ENCODE assay signal across 25 mouse cellular contexts in genomic region chr19:44985159-44985988, GRCm38 (mm10). TPM values are rescaled to one million over a fixed set of nuclear protein-coding genes. Genes with fewer than 3 reads are reported as not detected.
DNase-seq lines count a peak whose midpoint lies in the region; ATAC-seq and TF ChIP-seq lines count a peak whose summit lies in the region.
"Had no signal": no experiment of that assay in that cellular context is flagged by ENCODE, and none has a peak within 500 bp of the region (broad histone marks: within the 10 kb centered on the region; RNA-seq: fewer than 3 reads in every experiment).

No protein-coding gene starts in this region.

- no peak for DNase-seq in kidney, postnatal 10 days
- no peak for DNase-seq in testis, postnatal 10 days (ENCODE audit: low spot score)
- no peak for DNase-seq in intestine, embryonic 14.5 days (ENCODE audit: low spot score)
- DNase-seq in c-Kit-positive CD71-positive TER-119-positive erythroid progenitor cells, embryonic 14.5 days (ENCODE audit: low spot score): no peak
- DNase-seq: adrenal gland, adult 2 months; B cell, adult 2 months; cerebellum, adult 9-11 months; heart, postnatal 14 days; liver, embryonic 13.5 days; spleen, adult 18-20 months; thymus, postnatal 14 days had no signal

- H3K27me3 ChIP-seq in kidney, embryonic 15.5 days: no peaks in the 10 kb centered on the region
- H3K27me3 ChIP-seq in testis, adult 2 months (ENCODE audit: control insufficient read depth, insufficient read depth, low read length): 0 out of 2 replicates have a peak, but pooled peaks cover 2% of the 10 kb centered on the region
- no peaks in the 10 kb centered on the region for H3K27me3 ChIP-seq in intestine, embryonic 14.5 days (replicated peaks; ENCODE audit: control insufficient read depth, insufficient read depth, low read length)
- H3K27me3 ChIP-seq in stomach, embryonic 16.5 days (ENCODE audit: control insufficient read depth, insufficient read depth, low read length): no peaks in the 10 kb centered on the region
- H3K27me3 ChIP-seq: embryonic facial prominence, embryonic 12.5 days; hindbrain, embryonic 12.5 days; lung, embryonic 15.5 days; midbrain, embryonic 13.5 days; neural tube, embryonic 13.5 days had no signal

- H3K36me3 ChIP-seq in kidney, embryonic 15.5 days: peaks cover 26% of the 10 kb centered on the region
- no peaks in the 10 kb centered on the region; the same call in 1 of the 2 replicates for H3K36me3 ChIP-seq in testis, adult 2 months (ENCODE audit: control insufficient read depth, insufficient read depth, low read length)
- H3K36me3 ChIP-seq in intestine, embryonic 14.5 days (ENCODE audit: control insufficient read depth, insufficient read depth, low read length): peaks cover 36% of the 10 kb centered on the region
- peaks cover 4% of the 10 kb centered on the region; the same call in 1 of the 2 replicates for H3K36me3 ChIP-seq in stomach, embryonic 16.5 days (ENCODE audit: control insufficient read depth, insufficient read depth, low read length)

- H3K9me3 ChIP-seq in kidney, embryonic 15.5 days (replicated peaks): no peaks in the 10 kb centered on the region
- no peaks in the 10 kb centered on the region for H3K9me3 ChIP-seq in intestine, embryonic 14.5 days (ENCODE audit: control insufficient read depth, low read length)
- H3K9me3 ChIP-seq in stomach, embryonic 16.5 days (replicated peaks; ENCODE audit: control insufficient read depth, low read length): no peaks in the 10 kb centered on the region
- H3K9me3 ChIP-seq: embryonic facial prominence, embryonic 12.5 days; heart, embryonic 12.5 days; hindbrain, embryonic 12.5 days; limb, embryonic 10.5 days; liver, embryonic 13.5 days; lung, embryonic 15.5 days; midbrain, embryonic 13.5 days; neural tube, embryonic 13.5 days had no signal

- no peak overlapping the region for H3K4me2 ChIP-seq in kidney, embryonic 15.5 days
- no peak overlapping the region for H3K4me2 ChIP-seq in intestine, embryonic 14.5 days (ENCODE audit: low read length)
- no peak overlapping the region for H3K4me2 ChIP-seq in stomach, embryonic 16.5 days (ENCODE audit: low read depth, low read length)
- H3K4me2 ChIP-seq: embryonic facial prominence, embryonic 12.5 days; heart, embryonic 12.5 days; hindbrain, embryonic 12.5 days; liver, embryonic 13.5 days; lung, embryonic 15.5 days; midbrain, embryonic 13.5 days; neural tube, embryonic 13.5 days had no signal

- H3K4me1 ChIP-seq in kidney, embryonic 15.5 days: peaks cover 30% of the 10 kb centered on the region
- H3K4me1 ChIP-seq in testis, adult 2 months (ENCODE audit: control insufficient read depth, insufficient read depth, low read length): peaks cover 10% of the 10 kb centered on the region
- H3K4me1 ChIP-seq in intestine, embryonic 14.5 days (replicated peaks; ENCODE audit: control insufficient read depth, insufficient read depth, low read length): peaks cover 14% of the 10 kb centered on the region
- H3K4me1 ChIP-seq in stomach, embryonic 16.5 days (ENCODE audit: control insufficient read depth, insufficient read depth, low read length): peaks cover 22% of the 10 kb centered on the region

- no peak for TF ChIP-seq CTCF in testis, adult 2 months (IDR thresholded peaks at IDR 0.05; ENCODE audit: control insufficient read depth, insufficient read depth, insufficient replicate concordance, low read depth, low read length)

- ATAC-seq in kidney, embryonic 15.5 days (replicated peaks; ENCODE audit: low FRiP score): no peak
- ATAC-seq in intestine, embryonic 14.5 days (replicated peaks; ENCODE audit: low FRiP score, low TSS enrichment, low read depth): no peak
- no peak for ATAC-seq in stomach, embryonic 16.5 days (ENCODE audit: insufficient read depth, low FRiP score)
- no peak for ATAC-seq in megakaryocyte progenitor cell, adult 5-6 weeks (replicated peaks; ENCODE audit: poor library complexity)
- ATAC-seq: forebrain, embryonic 14.5 days; midbrain, embryonic 13.5 days had no signal

- H3K4me3 ChIP-seq in kidney, embryonic 15.5 days (replicated peaks): no peak overlapping the region
- H3K4me3 ChIP-seq in testis, adult 2 months (ENCODE audit: control insufficient read depth, low read depth, low read length): peak overlapping the region; percentile 71
- no peak overlapping the region for H3K4me3 ChIP-seq in intestine, embryonic 14.5 days (ENCODE audit: low read depth, low read length)
- no peak overlapping the region for H3K4me3 ChIP-seq in stomach, embryonic 16.5 days (replicated peaks; ENCODE audit: low read length)
- H3K4me3 ChIP-seq: embryonic facial prominence, embryonic 12.5 days; erythroblast, embryonic 14.5 days; heart, embryonic 12.5 days; hindbrain, embryonic 12.5 days; limb, embryonic 10.5 days; liver, embryonic 13.5 days; lung, embryonic 15.5 days; midbrain, embryonic 13.5 days; neural tube, embryonic 13.5 days had no signal

- no peak overlapping the region for H3K9ac ChIP-seq in kidney, embryonic 15.5 days
- H3K9ac ChIP-seq in intestine, embryonic 14.5 days (ENCODE audit: low read length): no peak overlapping the region
- no peak overlapping the region for H3K9ac ChIP-seq in stomach, embryonic 16.5 days (ENCODE audit: low read length)
- H3K9ac ChIP-seq: embryonic facial prominence, embryonic 12.5 days; heart, embryonic 12.5 days; hindbrain, embryonic 12.5 days; liver, embryonic 13.5 days; lung, embryonic 15.5 days; midbrain, embryonic 13.5 days; neural tube, embryonic 13.5 days had no signal

- no peak for TF ChIP-seq POLR2A in testis, adult 2 months (IDR thresholded peaks at IDR 0.05; ENCODE audit: control insufficient read depth, low read depth, low read length)

- WGBS in kidney, embryonic 15.5 days: 44% methylated on average over 5 of the region's 5 CpGs
- 43% methylated on average over 5 of the region's 5 CpGs for WGBS in intestine, embryonic 14.5 days
- WGBS in stomach, embryonic 16.5 days: 39% methylated on average over 5 of the region's 5 CpGs

- peak overlapping the region; percentile 42; the same call in 1 of the 2 replicates for H3K27ac ChIP-seq in kidney, embryonic 15.5 days
- no peak overlapping the region for H3K27ac ChIP-seq in testis, adult 2 months (ENCODE audit: control insufficient read depth, insufficient read depth, low read depth, low read length)
- H3K27ac ChIP-seq in intestine, embryonic 14.5 days (ENCODE audit: low read depth): peak overlapping the region; percentile 36
- peak overlapping the region; percentile 31 for H3K27ac ChIP-seq in stomach, embryonic 16.5 days (ENCODE audit: low read length)
- H3K27ac ChIP-seq: embryonic facial prominence, embryonic 12.5 days; hindbrain, embryonic 12.5 days; limb, embryonic 10.5 days; liver, embryonic 13.5 days; lung, embryonic 15.5 days; macrophage; midbrain, embryonic 13.5 days; neural tube, embryonic 13.5 days had no signal

RNA-seq across cellular contexts. Expression of gene Sema4g, which starts 3.5 kb away (rescaled TPM):
- polyA plus RNA-seq in kidney, embryonic 15.5 days (2015; fragmentation: Nextera tagmentation; extraction: Ambion mirVana): 5.3 and 6.5 TPM in 2 replicates
- polyA plus RNA-seq in testis, adult 2 months (2012; rRNA removed): 11.2 and 12.5 TPM in 2 replicates
- polyA plus RNA-seq in intestine, embryonic 14.5 days (2014; fragmentation: Nextera tagmentation; extraction: Ambion mirVana): 14.5 and 16.3 TPM in 2 replicates
- polyA plus RNA-seq in stomach, embryonic 16.5 days (2015; fragmentation: Nextera tagmentation; extraction: Ambion mirVana): 4.6 and 5.5 TPM in 2 replicates
- total RNA-seq in megakaryocyte progenitor cell, adult 5-6 weeks (2015): 0.15 and 0.30 TPM in 2 replicates
- total RNA-seq in megakaryocyte progenitor cell, adult 5-6 weeks (2017): 0.03 TPM in 1 of 2 replicates, not detected in the other

RNA-seq across cellular contexts. Expression of gene Twnk, which starts 20.1 kb away (rescaled TPM):
- 29.4 and 29.7 TPM in 2 replicates for polyA plus RNA-seq in kidney, embryonic 15.5 days (2015; fragmentation: Nextera tagmentation; extraction: Ambion mirVana)
- 5.2 and 6.2 TPM in 2 replicates for polyA plus RNA-seq in testis, adult 2 months (2012; rRNA removed)
- 16.7 and 18.4 TPM in 2 replicates for polyA plus RNA-seq in intestine, embryonic 14.5 days (2014; fragmentation: Nextera tagmentation; extraction: Ambion mirVana)
- polyA plus RNA-seq in stomach, embryonic 16.5 days (2015; fragmentation: Nextera tagmentation; extraction: Ambion mirVana): 17.1 and 17.2 TPM in 2 replicates
- total RNA-seq in megakaryocyte progenitor cell, adult 5-6 weeks (2015): 16.5 and 18.6 TPM in 2 replicates
- total RNA-seq in megakaryocyte progenitor cell, adult 5-6 weeks (2017): 18.4 and 22.4 TPM in 2 replicates

RNA-seq across cellular contexts. Expression of gene Mrpl43, which starts 20.9 kb away (rescaled TPM):
- 71.9 and 73.5 TPM in 2 replicates for polyA plus RNA-seq in kidney, embryonic 15.5 days (2015; fragmentation: Nextera tagmentation; extraction: Ambion mirVana)
- polyA plus RNA-seq in testis, adult 2 months (2012; rRNA removed): 43.4 and 46.8 TPM in 2 replicates
- 65.4 and 70.3 TPM in 2 replicates for polyA plus RNA-seq in intestine, embryonic 14.5 days (2014; fragmentation: Nextera tagmentation; extraction: Ambion mirVana)
- polyA plus RNA-seq in stomach, embryonic 16.5 days (2015; fragmentation: Nextera tagmentation; extraction: Ambion mirVana): 62.2 and 64.9 TPM in 2 replicates
- total RNA-seq in megakaryocyte progenitor cell, adult 5-6 weeks (2015): 44.3 and 44.8 TPM in 2 replicates
- 25.2 and 30.3 TPM in 2 replicates for total RNA-seq in megakaryocyte progenitor cell, adult 5-6 weeks (2017)

RNA-seq across cellular contexts. Expression of gene Lzts2, which starts 28.8 kb away (rescaled TPM):
- 66.6 and 72.8 TPM in 2 replicates for polyA plus RNA-seq in kidney, embryonic 15.5 days (2015; fragmentation: Nextera tagmentation; extraction: Ambion mirVana)
- 36.2 and 42.3 TPM in 2 replicates for polyA plus RNA-seq in testis, adult 2 months (2012; rRNA removed)
- 50.6 and 52.1 TPM in 2 replicates for polyA plus RNA-seq in intestine, embryonic 14.5 days (2014; fragmentation: Nextera tagmentation; extraction: Ambion mirVana)
- 27.7 and 36.0 TPM in 2 replicates for polyA plus RNA-seq in stomach, embryonic 16.5 days (2015; fragmentation: Nextera tagmentation; extraction: Ambion mirVana)
- 4.8 and 5.1 TPM in 2 replicates for total RNA-seq in megakaryocyte progenitor cell, adult 5-6 weeks (2015)
- 7.7 and 8.6 TPM in 2 replicates for total RNA-seq in megakaryocyte progenitor cell, adult 5-6 weeks (2017)

RNA-seq across cellular contexts. Expression of gene Slf2, which starts 54.4 kb away (rescaled TPM):
- 40.5 and 40.6 TPM in 2 replicates for polyA plus RNA-seq in kidney, embryonic 15.5 days (2015; fragmentation: Nextera tagmentation; extraction: Ambion mirVana)
- 21.5 and 23.4 TPM in 2 replicates for polyA plus RNA-seq in testis, adult 2 months (2012; rRNA removed)
- polyA plus RNA-seq in intestine, embryonic 14.5 days (2014; fragmentation: Nextera tagmentation; extraction: Ambion mirVana): 54.1 and 60.8 TPM in 2 replicates
- polyA plus RNA-seq in stomach, embryonic 16.5 days (2015; fragmentation: Nextera tagmentation; extraction: Ambion mirVana): 31.3 and 31.4 TPM in 2 replicates
- 28.4 and 34.7 TPM in 2 replicates for total RNA-seq in megakaryocyte progenitor cell, adult 5-6 weeks (2015)
- 35.4 and 42.4 TPM in 2 replicates for total RNA-seq in megakaryocyte progenitor cell, adult 5-6 weeks (2017)
